In genomic region chr15:56764957-56765482, GRCm38 (mm10) we compare ENCODE assay signal across 8 mouse cellular contexts.
A peak's percentile ranks its signal among the peaks of the same experiment; 100 is the strongest.
DNase-seq lines count a peak whose midpoint lies in the region; ATAC-seq and TF ChIP-seq lines count a peak whose summit lies in the region.

No protein-coding gene starts in this region.

- no peak overlapping the region for H3K27ac ChIP-seq in kidney, adult 2 months (ENCODE audit: insufficient read depth, low read depth, low read length)
- H3K27ac ChIP-seq in neural tube, embryonic 15.5 days (replicated peaks) = no peak overlapping the region
- no peak overlapping the region for H3K27ac ChIP-seq in thymus, adult 2 months (ENCODE audit: control insufficient read depth, insufficient read depth, low read length)

- no peak overlapping the region for H3K9ac ChIP-seq in neural tube, embryonic 15.5 days (replicated peaks)

- H3K4me2 ChIP-seq in neural tube, embryonic 15.5 days = peak overlapping the region; percentile 40

- no peak for ATAC-seq in neural tube, embryonic 15.5 days (ENCODE audit: low FRiP score)
- no peak for ATAC-seq in inflammation-experienced regulatory T-cells, adult 6 months

- H3K36me3 ChIP-seq in kidney, adult 2 months (ENCODE audit: control insufficient read depth, insufficient read depth, low read length) = no peaks in the 10 kb centered on the region
- no peaks in the 10 kb centered on the region for H3K36me3 ChIP-seq in neural tube, embryonic 15.5 days
- no peaks in the 10 kb centered on the region for H3K36me3 ChIP-seq in thymus, adult 2 months (ENCODE audit: control insufficient read depth, insufficient read depth, low read length)

- TF ChIP-seq POLR2A in kidney, adult 2 months (IDR thresholded peaks at IDR 0.05; ENCODE audit: low read depth, low read length) = no peak
- no peak for TF ChIP-seq POLR2A in thymus, adult 2 months (IDR thresholded peaks at IDR 0.05; ENCODE audit: control insufficient read depth, extremely low read depth, insufficient read depth, low read length, poor library complexity)

- WGBS in kidney, adult 2 months = 26% methylated on average over 9 of the region's 9 CpGs
- WGBS in neural tube, embryonic 15.5 days = 16% methylated on average over 9 of the region's 9 CpGs
- 36% methylated on average over 9 of the region's 9 CpGs for WGBS in thymus, adult 2 months

- H3K4me3 ChIP-seq in kidney, adult 2 months (ENCODE audit: insufficient read depth, low read depth, low read length) = no peak overlapping the region
- H3K4me3 ChIP-seq in neural tube, embryonic 15.5 days (replicated peaks) = no peak overlapping the region
- H3K4me3 ChIP-seq in thymus, adult 2 months (ENCODE audit: control insufficient read depth, insufficient read depth, low read length) = no peak overlapping the region

- TF ChIP-seq CTCF in kidney, adult 2 months (conservative IDR thresholded peaks at IDR 0.05; ENCODE audit: insufficient read depth, insufficient read length, low read depth, low read length) = no peak
- no peak for TF ChIP-seq CTCF in thymus, adult 2 months (IDR thresholded peaks at IDR 0.05; ENCODE audit: borderline replicate concordance, control insufficient read depth, extremely low read depth, insufficient read depth, low read length, poor library complexity)

- H3K4me1 ChIP-seq in kidney, adult 2 months (ENCODE audit: control insufficient read depth, insufficient read depth, low read length) = no peaks in the 10 kb centered on the region
- peaks cover 6% of the 10 kb centered on the region for H3K4me1 ChIP-seq in neural tube, embryonic 15.5 days
- H3K4me1 ChIP-seq in thymus, adult 2 months (replicated peaks; ENCODE audit: control insufficient read depth, insufficient read depth, low read length) = no peaks in the 10 kb centered on the region

- H3K27me3 ChIP-seq in kidney, adult 2 months (replicated peaks; ENCODE audit: control insufficient read depth, insufficient read depth, low read length) = no peaks in the 10 kb centered on the region
- H3K27me3 ChIP-seq in neural tube, embryonic 15.5 days (replicated peaks) = no peaks in the 10 kb centered on the region
- H3K27me3 ChIP-seq in thymus, adult 2 months (ENCODE audit: control insufficient read depth, insufficient read depth, low read length) = no peaks in the 10 kb centered on the region

- DNase-seq in urinary bladder, postnatal 14 days (ENCODE audit: low spot score) = peak; percentile 23
- no peak for DNase-seq in urinary bladder, postnatal 10 days (ENCODE audit: low spot score)
- DNase-seq in heart, adult 9 months (ENCODE audit: low spot score in 2 of 2) = peak; percentile 19 to 39
- peak; percentile 79 for DNase-seq in kidney, adult 2 months
- DNase-seq in thymus, adult 2 months = no peak
- no peak for DNase-seq in right cerebral cortex, postnatal 4 days

- H3K9me3 ChIP-seq in neural tube, embryonic 15.5 days (replicated peaks) = no peaks in the 10 kb centered on the region

Comparison
In these comparisons a context has a peak if more than half of its experiments do, and no peak if none do; other contexts are left out.
1. DNase-seq: peak in urinary bladder, postnatal 14 days (single experiment), heart, adult 9 months (2 of 2) and kidney, adult 2 months (single experiment); none in urinary bladder, postnatal 10 days (single experiment), thymus, adult 2 months (single experiment) and right cerebral cortex, postnatal 4 days (single experiment).